Mouse (Mus musculus): Measurements from ENCODE around the gene Cbl. TPM values are rescaled to one million over a fixed set of nuclear protein-coding genes. Genes with fewer than 3 reads are reported as not detected.

Gene Cbl
- polyA plus RNA-seq, 1 experiment from 2014 or later: 9.9 TPM

DNA sequence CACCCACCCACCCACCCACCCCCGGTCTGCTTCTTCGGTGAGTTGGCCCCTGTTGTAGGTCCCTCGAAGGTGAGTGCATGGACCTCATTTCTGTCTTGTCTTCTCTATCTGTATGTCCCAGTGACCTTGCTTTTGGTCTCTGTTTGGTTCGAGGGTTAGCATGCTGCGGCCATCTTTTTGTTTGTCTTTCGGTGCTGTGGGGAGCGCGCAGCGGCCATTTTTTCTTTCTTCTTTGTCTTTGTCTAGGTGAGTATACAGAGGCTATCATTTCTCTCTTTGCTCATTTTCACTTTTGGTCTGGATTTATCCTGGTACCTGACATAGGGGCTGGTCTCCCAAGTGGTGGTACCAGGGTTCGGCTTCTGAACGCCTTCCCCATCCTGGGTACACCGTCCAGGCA is 55.0 kb downstream of the Cbl start:
- Histone ChIP-seq H3K9ac (ENCODE audit: low read depth, low read length) (no peak overlapping the region), H3K36me3 (ENCODE audit: insufficient read depth, low read length) (no peaks in the 10 kb centered on the region), H3K4me1 (replicated peaks; ENCODE audit: insufficient read depth, low read length) (peaks cover 11% of the 10 kb centered on the region), H3K4me3 (replicated peaks; ENCODE audit: low read depth, low read length) (no peak overlapping the region), H3K27me3 (ENCODE audit: insufficient read depth, low read length) (no peaks in the 10 kb centered on the region), H3K27ac (no peak overlapping the region), H3K9me3 (replicated peaks; ENCODE audit: low read length) (no peaks in the 10 kb centered on the region), H3K4me2 (ENCODE audit: low read length) (no peak overlapping the region)
- WGBS: 97% methylated on average over 12 of the region's 12 CpGs
- ATAC-seq (replicated peaks; ENCODE audit: low FRiP score, low read depth) (no peak), DNase-seq (ENCODE audit: low spot score) (no peak)
- TF ChIP-seq CTCF (IDR thresholded peaks at IDR 0.05; ENCODE audit: low read depth): no peak

DNA sequence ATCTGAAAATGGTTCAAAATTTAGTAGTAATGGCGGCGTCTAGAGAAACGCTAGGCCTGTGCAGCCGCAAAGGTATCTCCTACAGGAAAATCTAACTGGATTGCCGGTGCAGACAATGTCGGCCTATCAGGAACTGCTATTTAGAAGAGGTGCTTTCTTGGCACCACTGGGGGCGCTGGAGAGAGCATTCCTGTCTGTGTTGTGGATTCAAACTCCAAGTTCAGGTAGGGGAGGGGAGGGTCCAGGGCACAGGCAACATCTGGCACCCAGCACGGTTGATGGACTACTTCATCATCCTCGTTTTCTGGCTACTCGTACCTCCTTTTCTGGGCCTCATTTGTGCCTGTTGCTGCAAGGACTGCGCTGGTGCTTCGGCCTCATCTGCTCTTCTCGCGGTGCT is 55.5 kb downstream of the Cbl start:
- no peak for DNase-seq (ENCODE audit: low spot score)
- Histone ChIP-seq H3K4me3 (replicated peaks; ENCODE audit: low read depth, low read length) (no peak overlapping the region), H3K9ac (ENCODE audit: low read depth, low read length) (no peak overlapping the region), H3K4me1 (replicated peaks; ENCODE audit: insufficient read depth, low read length) (peaks cover 11% of the 10 kb centered on the region), H3K4me2 (ENCODE audit: low read length) (no peak overlapping the region), H3K36me3 (ENCODE audit: insufficient read depth, low read length) (no peaks in the 10 kb centered on the region), H3K27me3 (ENCODE audit: insufficient read depth, low read length) (no peaks in the 10 kb centered on the region), H3K9me3 (replicated peaks; ENCODE audit: low read length) (no peaks in the 10 kb centered on the region), H3K27ac (no peak overlapping the region)
- 92% methylated on average over 14 of the region's 14 CpGs for WGBS
- TF ChIP-seq CTCF (IDR thresholded peaks at IDR 0.05; ENCODE audit: low read depth): peak; percentile 33; the same call in 1 of the 2 replicates
- ATAC-seq (replicated peaks; ENCODE audit: low FRiP score, low read depth): no peak

DNA sequence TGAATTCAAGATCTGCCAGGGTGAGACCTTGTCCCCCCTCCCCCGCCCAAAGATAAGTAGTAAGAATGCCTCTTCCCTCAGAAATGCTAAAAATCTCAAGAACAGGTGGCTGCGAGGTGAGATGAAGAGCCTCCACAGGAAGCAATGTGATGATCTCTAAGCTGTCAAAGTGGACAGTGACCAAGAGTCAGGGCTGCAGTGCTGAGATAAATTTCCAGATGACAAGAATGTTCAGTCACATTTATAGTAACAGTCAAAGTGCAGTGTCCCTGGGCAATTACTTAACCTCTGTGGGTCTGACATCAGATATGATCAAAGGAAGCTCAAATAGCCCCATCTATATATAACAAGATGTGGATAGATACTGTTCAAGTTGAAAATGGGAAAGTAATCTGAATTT is 56.4 kb downstream of the Cbl start:
- no peak for ATAC-seq (replicated peaks; ENCODE audit: low FRiP score, low read depth)
- WGBS: 79% methylated on average over 2 of the region's 2 CpGs
- Histone ChIP-seq H3K9ac (ENCODE audit: low read depth, low read length) (no peak overlapping the region), H3K4me2 (ENCODE audit: low read length) (no peak overlapping the region), H3K4me3 (replicated peaks; ENCODE audit: low read depth, low read length) (no peak overlapping the region), H3K36me3 (ENCODE audit: insufficient read depth, low read length) (peaks cover 4% of the 10 kb centered on the region), H3K27ac (no peak overlapping the region), H3K9me3 (replicated peaks; ENCODE audit: low read length) (no peaks in the 10 kb centered on the region), H3K27me3 (ENCODE audit: insufficient read depth, low read length) (no peaks in the 10 kb centered on the region), H3K4me1 (replicated peaks; ENCODE audit: insufficient read depth, low read length) (peaks cover 11% of the 10 kb centered on the region)
- TF ChIP-seq CTCF (IDR thresholded peaks at IDR 0.05; ENCODE audit: low read depth): no peak
- DNase-seq (ENCODE audit: low spot score): no peak

DNA sequence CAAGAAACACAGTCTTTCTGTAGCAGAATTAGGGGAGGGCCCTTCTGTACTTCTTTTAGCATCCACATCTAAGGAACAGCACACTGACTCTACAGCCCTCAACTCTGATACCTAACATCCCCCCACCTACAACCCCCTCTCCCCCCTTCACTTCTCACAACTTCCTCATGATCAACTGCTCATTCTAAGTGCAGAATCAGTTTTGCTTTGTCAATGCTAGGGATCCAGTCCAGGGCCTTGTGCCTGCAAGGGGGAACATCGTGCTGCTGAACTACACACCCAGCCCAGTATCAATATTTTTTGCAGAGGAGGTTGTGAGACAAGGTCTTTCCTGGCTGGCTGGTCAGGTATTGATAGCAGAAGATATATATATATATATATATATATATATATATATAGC is 57.9 kb downstream of the Cbl start:
- Histone ChIP-seq H3K9me3 (replicated peaks; ENCODE audit: low read length) (no peaks in the 10 kb centered on the region), H3K36me3 (ENCODE audit: insufficient read depth, low read length) (peaks cover 5% of the 10 kb centered on the region), H3K27me3 (ENCODE audit: insufficient read depth, low read length) (no peaks in the 10 kb centered on the region), H3K27ac (no peak overlapping the region; the same call in 1 of the 2 replicates), H3K4me1 (replicated peaks; ENCODE audit: insufficient read depth, low read length) (peaks cover 11% of the 10 kb centered on the region), H3K4me2 (ENCODE audit: low read length) (no peak overlapping the region), H3K9ac (ENCODE audit: low read depth, low read length) (no peak overlapping the region), H3K4me3 (replicated peaks; ENCODE audit: low read depth, low read length) (no peak overlapping the region)
- TF ChIP-seq CTCF (IDR thresholded peaks at IDR 0.05; ENCODE audit: low read depth): no peak
- WGBS: 81% methylated on average over 1 of the region's 1 CpGs
- DNase-seq (ENCODE audit: low spot score): no peak
- no peak for ATAC-seq (replicated peaks; ENCODE audit: low FRiP score, low read depth)

DNA sequence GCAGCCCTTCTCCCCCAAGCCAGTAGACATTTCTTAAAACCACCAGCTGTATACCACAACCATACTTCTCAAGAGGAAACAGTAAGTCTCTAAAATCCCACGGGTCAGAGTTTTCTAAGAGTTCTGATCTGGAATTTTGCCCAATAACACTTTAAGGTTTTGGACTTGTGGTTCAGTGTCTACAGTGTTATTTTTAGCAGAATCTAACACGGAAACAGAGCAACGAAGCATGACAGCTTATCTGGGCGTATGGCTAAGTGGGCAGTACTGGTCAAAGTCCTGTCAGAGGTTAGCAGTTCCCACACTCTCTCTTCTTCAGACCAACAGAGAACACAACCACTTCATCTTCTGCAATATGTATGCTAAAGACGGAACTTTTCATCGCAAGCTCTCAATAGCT is 58.3 kb downstream of the Cbl start:
- no peak for TF ChIP-seq CTCF (IDR thresholded peaks at IDR 0.05; ENCODE audit: low read depth)
- DNase-seq (ENCODE audit: low spot score): peak; percentile 65
- no peaks in the 10 kb centered on the region for H3K9me3 ChIP-seq (replicated peaks; ENCODE audit: low read length)
- no peaks in the 10 kb centered on the region for H3K27me3 ChIP-seq (ENCODE audit: insufficient read depth, low read length)
- H3K4me2 ChIP-seq (ENCODE audit: low read length): no peak overlapping the region
- no peak overlapping the region; the same call in 1 of the 2 replicates for H3K27ac ChIP-seq
- no peak for ATAC-seq (replicated peaks; ENCODE audit: low FRiP score, low read depth)
- peaks cover 5% of the 10 kb centered on the region for H3K36me3 ChIP-seq (ENCODE audit: insufficient read depth, low read length)
- no peak overlapping the region for H3K4me3 ChIP-seq (replicated peaks; ENCODE audit: low read depth, low read length)
- peaks cover 11% of the 10 kb centered on the region for H3K4me1 ChIP-seq (replicated peaks; ENCODE audit: insufficient read depth, low read length)
- 17% methylated on average over 6 of the region's 6 CpGs for WGBS
- no peak overlapping the region for H3K9ac ChIP-seq (ENCODE audit: low read depth, low read length)

DNA sequence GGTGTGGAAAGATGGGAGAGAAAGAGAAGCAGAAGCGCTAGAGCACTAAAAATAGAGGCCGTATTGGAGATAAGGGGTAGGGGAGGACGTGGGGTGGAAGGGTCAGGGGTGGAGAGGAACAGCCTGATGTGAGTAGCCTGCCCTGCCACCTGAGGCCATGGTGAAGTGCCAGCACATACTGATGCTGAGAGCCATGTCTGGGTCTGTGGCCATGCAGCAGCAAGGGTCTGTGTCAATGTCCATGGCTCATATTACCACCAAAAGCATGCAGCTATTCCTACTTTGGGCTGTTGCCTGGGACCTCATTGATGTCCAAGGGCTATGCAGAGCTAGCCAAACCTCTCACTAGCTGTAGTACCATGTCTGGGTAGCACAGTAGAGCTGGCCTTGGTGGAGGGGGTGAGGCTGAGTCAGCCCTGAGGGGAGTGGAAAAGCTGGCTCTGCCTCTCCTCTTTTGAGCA is 63.1 kb downstream of the Cbl start:
- Histone ChIP-seq H3K4me2 (ENCODE audit: low read length) (no peak overlapping the region), H3K36me3 (ENCODE audit: insufficient read depth, low read length) (peaks cover 16% of the 10 kb centered on the region)
- ATAC-seq (replicated peaks; ENCODE audit: low FRiP score, low read depth): no peak

DNA sequence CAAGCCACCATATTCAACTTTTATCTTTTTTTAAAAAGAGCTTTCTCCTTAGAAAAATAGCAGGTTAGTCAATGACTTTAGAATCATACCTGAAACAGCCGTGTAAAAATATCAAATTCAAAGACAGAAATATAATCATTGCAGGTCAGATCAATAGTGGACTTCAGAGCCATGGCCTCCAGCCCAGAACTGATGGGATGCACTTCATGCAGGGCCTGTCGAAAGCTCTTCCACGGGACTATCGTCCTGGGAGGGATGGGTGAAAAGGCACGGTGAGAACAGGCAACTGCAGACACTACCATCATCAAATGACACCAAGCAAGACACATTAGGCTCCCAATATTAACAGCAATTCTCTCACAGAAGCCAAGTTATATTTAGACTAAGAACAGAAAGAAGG is 64.9 kb downstream of the Cbl start:
- Histone ChIP-seq H3K27ac (no peak overlapping the region), H3K9me3 (replicated peaks; ENCODE audit: low read length) (no peaks in the 10 kb centered on the region), H3K4me1 (replicated peaks; ENCODE audit: insufficient read depth, low read length) (no peaks in the 10 kb centered on the region), H3K4me2 (ENCODE audit: low read length) (no peak overlapping the region), H3K27me3 (ENCODE audit: insufficient read depth, low read length) (no peaks in the 10 kb centered on the region), H3K9ac (ENCODE audit: low read depth, low read length) (no peak overlapping the region), H3K36me3 (ENCODE audit: insufficient read depth, low read length) (peaks cover 24% of the 10 kb centered on the region), H3K4me3 (replicated peaks; ENCODE audit: low read depth, low read length) (no peak overlapping the region)
- 87% methylated on average over 5 of the region's 5 CpGs for WGBS
- TF ChIP-seq CTCF (IDR thresholded peaks at IDR 0.05; ENCODE audit: low read depth): no peak
- DNase-seq (ENCODE audit: low spot score) (no peak), ATAC-seq (replicated peaks; ENCODE audit: low FRiP score, low read depth) (no peak)

More for the DNA sequence above, 63.1 kb downstream of the Cbl start:
- Histone ChIP-seq H3K9me3 (replicated peaks; ENCODE audit: low read length) (no peaks in the 10 kb centered on the region), H3K27me3 (ENCODE audit: insufficient read depth, low read length) (no peaks in the 10 kb centered on the region), H3K4me3 (replicated peaks; ENCODE audit: low read depth, low read length) (no peak overlapping the region), H3K9ac (ENCODE audit: low read depth, low read length) (no peak overlapping the region), H3K4me1 (replicated peaks; ENCODE audit: insufficient read depth, low read length) (peaks cover 3% of the 10 kb centered on the region), H3K27ac (no peak overlapping the region)
- no peak for DNase-seq (ENCODE audit: low spot score)
- TF ChIP-seq CTCF (IDR thresholded peaks at IDR 0.05; ENCODE audit: low read depth): no peak
- WGBS: 75% methylated on average over 3 of the region's 3 CpGs
